Comparison of ENCODE assay signal across 14 mouse cellular contexts in the genomic region with DNA sequence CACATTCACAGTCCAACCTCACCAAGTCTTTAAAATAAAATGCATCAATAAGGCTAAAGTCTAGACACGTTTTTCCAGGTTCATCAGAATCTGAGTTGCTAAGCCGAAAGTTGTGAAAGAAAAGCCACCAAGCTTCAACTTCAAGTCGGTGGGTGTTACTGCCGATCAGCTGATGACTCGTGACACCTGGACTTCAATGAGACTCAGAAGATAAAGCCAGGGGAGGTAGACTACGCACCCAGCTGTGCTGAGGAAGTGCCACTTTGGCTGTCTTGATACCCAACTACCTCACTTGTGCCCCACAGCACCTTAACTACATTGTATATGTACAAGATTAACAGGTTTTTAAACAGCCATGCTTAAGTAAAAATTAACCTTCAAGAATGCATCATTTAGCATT. TPM values are rescaled to one million over a fixed set of nuclear protein-coding genes. Genes with fewer than 3 reads are reported as not detected.
A peak's percentile ranks its signal among the peaks of the same experiment; 100 is the strongest.
DNase-seq lines count a peak whose midpoint lies in the region; ATAC-seq lines count a peak whose summit lies in the region.
"Had no signal": no experiment of that assay in that cellular context is flagged by ENCODE, and none has a peak within 500 bp of the region (broad histone marks: within the 10 kb centered on the region; RNA-seq: fewer than 3 reads in every experiment).

No protein-coding gene starts in this region.

- intact Hi-C loops in heart, postnatal 36 days (cut with DNase I) = loop anchor here (10.0 kb wide), 1 partner anchor 389 kb away; a partner anchor contains a TSS

- H3K9me3 ChIP-seq in heart, embryonic 13.5 days = no peaks in the 10 kb centered on the region
- no peaks in the 10 kb centered on the region for H3K9me3 ChIP-seq in megakaryocyte, embryonic 14.5 days
- no peaks in the 10 kb centered on the region for H3K9me3 ChIP-seq in midbrain, embryonic 13.5 days
- H3K9me3 ChIP-seq: embryonic facial prominence, embryonic 12.5 days had no signal

- no peak for DNase-seq in heart, postnatal 36 days
- DNase-seq in induced T-regulatory cell, adult 2 months (ENCODE audit: low read depth) = peak; percentile 36
- DNase-seq in yolk sac, embryonic 10.5 days (ENCODE audit: low spot score) = peak; percentile 57
- DNase-seq in frontal cortex, postnatal 25 days (ENCODE audit: low spot score in 2 of 2) = no peak
- DNase-seq: cerebellum, postnatal 10 days; gastrocnemius, postnatal 14 days had no signal

- ATAC-seq in heart, embryonic 13.5 days (ENCODE audit: extremely low read depth, insufficient number of reproducible peaks, low FRiP score, low TSS enrichment) = no peak
- ATAC-seq in megakaryocyte, adult 5-6 weeks (ENCODE audit: poor library complexity, severe bottlenecking) = no peak
- no peak for ATAC-seq in midbrain, embryonic 13.5 days
- ATAC-seq: activated CD4-positive, CD25-positive, alpha-beta regulatory T cell, adult 4 months; forebrain, embryonic 14.5 days had no signal

- 45% methylated on average over 6 of the region's 6 CpGs for WGBS in heart, embryonic 13.5 days
- 87% methylated on average over 6 of the region's 6 CpGs for WGBS in midbrain, embryonic 13.5 days

- H3K4me1 ChIP-seq in heart, embryonic 13.5 days = peaks cover 32% of the 10 kb centered on the region
- H3K4me1 ChIP-seq in megakaryocyte, embryonic 14.5 days = peaks cover 53% of the 10 kb centered on the region
- peaks cover 10% of the 10 kb centered on the region for H3K4me1 ChIP-seq in midbrain, embryonic 13.5 days (replicated peaks)

- no peaks in the 10 kb centered on the region; the same call in 1 of the 2 replicates for H3K36me3 ChIP-seq in heart, embryonic 13.5 days
- H3K36me3 ChIP-seq in megakaryocyte, embryonic 14.5 days (replicated peaks; ENCODE audit: low read length) = peaks cover 38% of the 10 kb centered on the region
- peaks cover 3% of the 10 kb centered on the region; the same call in 1 of the 2 replicates for H3K36me3 ChIP-seq in midbrain, embryonic 13.5 days
- H3K36me3 ChIP-seq: embryonic facial prominence, embryonic 12.5 days had no signal

- no peak overlapping the region for H3K9ac ChIP-seq in heart, embryonic 13.5 days
- no peak overlapping the region for H3K9ac ChIP-seq in midbrain, embryonic 13.5 days (replicated peaks)
- H3K9ac ChIP-seq: embryonic facial prominence, embryonic 12.5 days; liver, embryonic 14.5 days had no signal

- peak overlapping the region; percentile 31 for H3K4me2 ChIP-seq in heart, embryonic 13.5 days
- no peak overlapping the region for H3K4me2 ChIP-seq in midbrain, embryonic 13.5 days (replicated peaks)
- H3K4me2 ChIP-seq: embryonic facial prominence, embryonic 12.5 days had no signal

- H3K27ac ChIP-seq in heart, embryonic 13.5 days (replicated peaks) = no peak overlapping the region
- no peak overlapping the region for H3K27ac ChIP-seq in midbrain, embryonic 13.5 days
- H3K27ac ChIP-seq: embryonic facial prominence, embryonic 12.5 days; liver, embryonic 14.5 days had no signal

- H3K4me3 ChIP-seq in heart, embryonic 13.5 days = no peak overlapping the region
- H3K4me3 ChIP-seq in megakaryocyte, embryonic 14.5 days (replicated peaks) = peak overlapping the region; percentile 81
- no peak overlapping the region for H3K4me3 ChIP-seq in midbrain, embryonic 13.5 days (replicated peaks)
- H3K4me3 ChIP-seq: embryonic facial prominence, embryonic 12.5 days had no signal

- no peaks in the 10 kb centered on the region for H3K27me3 ChIP-seq in heart, embryonic 13.5 days (replicated peaks)
- H3K27me3 ChIP-seq in megakaryocyte, embryonic 14.5 days (replicated peaks) = no peaks in the 10 kb centered on the region
- no peaks in the 10 kb centered on the region for H3K27me3 ChIP-seq in midbrain, embryonic 13.5 days
- H3K27me3 ChIP-seq: embryonic facial prominence, embryonic 12.5 days had no signal

RNA-seq across cellular contexts. Expression of a gene that starts 3.4 kb away (rescaled TPM):
- 335 and 366 TPM in 2 replicates for polyA plus RNA-seq in heart, embryonic 13.5 days (2015; fragmentation: Nextera tagmentation; extraction: Ambion mirVana)
- total RNA-seq in heart, postnatal 36 days (2021) = 100 to 1,000 TPM; 181 to 194 TPM
- polyA plus RNA-seq in megakaryocyte, embryonic 14.5 days (2012; ENCODE audit: insufficient read depth, low replicate concordance) = 693 and 793 TPM in 2 replicates
- 249 and 281 TPM in 2 replicates for total RNA-seq in megakaryocyte, adult 5-6 weeks (2015)
- total RNA-seq in megakaryocyte, adult 5-6 weeks (2017) = 144 and 161 TPM in 2 replicates
- polyA plus RNA-seq in midbrain, embryonic 13.5 days (2015; fragmentation: Nextera tagmentation; extraction: Ambion mirVana) = 378 and 397 TPM in 2 replicates

Comparison
In these comparisons a context has a peak if more than half of its experiments do, and no peak if none do; other contexts are left out.
1. DNase-seq: peak in induced T-regulatory cell, adult 2 months (single experiment) and yolk sac, embryonic 10.5 days (single experiment); none in heart, postnatal 36 days (0 of 2) and frontal cortex, postnatal 25 days (0 of 2).